Mouse (Mus musculus) liver, embryonic 12.5 days (tissue): ENCODE measurements at regions not wholly inside any gene's neighbourhood (a gene's known extent, or its start where the extent isn't known, plus 50 kb on each side); places are given as distances from the start of the nearest gene placed in this dataset.

Experiments
- ATAC-seq: fragments of 200-750 bp; cut with Nextera tagmentation; 2 replicates; pipeline ENCODE4 v1.8.0; 2017; ENCODE audit warnings: moderate number of reproducible peaks, mild to moderate bottlenecking, moderate library complexity
- H3K27ac ChIP-seq: fragments of 300-500 bp; sonication (generic); 2 replicates; pipeline ENCODE4 v1.5.1; 2016; ENCODE audit warnings: mild to moderate bottlenecking
- H3K27me3 ChIP-seq: fragments of 300-500 bp; sonication (generic); replicated peaks from 2 replicates; pipeline ENCODE4 v1.6.1; 2016; ENCODE audit warnings: mild to moderate bottlenecking, moderate library complexity
- H3K36me3 ChIP-seq: fragments of 300-500 bp; sonication (generic); 2 replicates; pipeline ENCODE4 v1.6.1; 2016; ENCODE audit warnings: mild to moderate bottlenecking, moderate library complexity
- H3K4me1 ChIP-seq: fragments of 300-500 bp; sonication (generic); 2 replicates; pipeline ENCODE4 v1.6.1; 2016
- H3K4me2 ChIP-seq: fragments of 300-500 bp; sonication (generic); 2 replicates; pipeline ENCODE4 v1.6.1; 2016; ENCODE audit warnings: mild to moderate bottlenecking, moderate library complexity
- H3K4me3 ChIP-seq: fragments of 300-500 bp; sonication (generic); 2 replicates; pipeline ENCODE4 v1.5.1; 2016; ENCODE audit warnings: mild to moderate bottlenecking, moderate library complexity
- H3K9ac ChIP-seq: fragments of 300-500 bp; sonication (generic); 2 replicates; pipeline ENCODE4 v1.6.1; 2016; ENCODE audit warnings: mild to moderate bottlenecking, moderate library complexity
- H3K9me3 ChIP-seq: fragments of 300-500 bp; sonication (generic); replicated peaks from 2 replicates; pipeline ENCODE4 v1.6.1; 2016; ENCODE audit warnings: mild to moderate bottlenecking, moderate library complexity
- WGBS: fragments of 180-500 bp; shearing (Covaris S2); methylation state at CpG from one replicate; pipeline ENCODE4 v1.1.7; 2016; ENCODE audit not compliant: insufficient replicate concordance; 5-methylcytosine and 5-hydroxymethylcytosine counted together

GRCm38 (mm10) chr12:109946179-109946578 lies 332.7 kb upstream of the Dio3 start:
- Histone ChIP-seq H3K27ac (no peak overlapping the region), H3K4me1 (peaks cover 19% of the 10 kb centered on the region), H3K4me2 (no peak overlapping the region), H3K9me3 (no peaks in the 10 kb centered on the region; the same call in 1 of the 2 replicates), H3K36me3 (no peaks in the 10 kb centered on the region), H3K9ac (no peak overlapping the region), H3K4me3 (no peak overlapping the region), H3K27me3 (no peaks in the 10 kb centered on the region)
- ATAC-seq, result no peak
- WGBS, result 53% methylated on average over 3 of the region's 3 CpGs

- H3K27me3 ChIP-seq, result no peaks in the 10 kb centered on the region
- H3K4me3 ChIP-seq, result no peak overlapping the region
- H3K4me1 ChIP-seq, result peaks cover 26% of the 10 kb centered on the region
- H3K36me3 ChIP-seq, result no peaks in the 10 kb centered on the region
- ATAC-seq, result no peak
- no peak overlapping the region for H3K9ac ChIP-seq
- no peak overlapping the region for H3K27ac ChIP-seq
- no peaks in the 10 kb centered on the region; the same call in 1 of the 2 replicates for H3K9me3 ChIP-seq
- 27% methylated on average over 1 of the region's 1 CpGs for WGBS
- H3K4me2 ChIP-seq, result no peak overlapping the region
Observed at GRCm38 (mm10) chr12:109946936-109947335, 331.9 kb upstream of the Dio3 start.

GRCm38 (mm10) chr12:109947886-109948433 lies 330.9 kb upstream of the Dio3 start:
- Histone ChIP-seq H3K4me2 (no peak overlapping the region), H3K4me3 (no peak overlapping the region), H3K9me3 (no peaks in the 10 kb centered on the region; the same call in 1 of the 2 replicates), H3K4me1 (peaks cover 33% of the 10 kb centered on the region), H3K9ac (no peak overlapping the region), H3K27ac (no peak overlapping the region), H3K27me3 (no peaks in the 10 kb centered on the region), H3K36me3 (no peaks in the 10 kb centered on the region)
- WGBS, result 40% methylated on average over 7 of the region's 7 CpGs
- ATAC-seq, result no peak

DNA sequence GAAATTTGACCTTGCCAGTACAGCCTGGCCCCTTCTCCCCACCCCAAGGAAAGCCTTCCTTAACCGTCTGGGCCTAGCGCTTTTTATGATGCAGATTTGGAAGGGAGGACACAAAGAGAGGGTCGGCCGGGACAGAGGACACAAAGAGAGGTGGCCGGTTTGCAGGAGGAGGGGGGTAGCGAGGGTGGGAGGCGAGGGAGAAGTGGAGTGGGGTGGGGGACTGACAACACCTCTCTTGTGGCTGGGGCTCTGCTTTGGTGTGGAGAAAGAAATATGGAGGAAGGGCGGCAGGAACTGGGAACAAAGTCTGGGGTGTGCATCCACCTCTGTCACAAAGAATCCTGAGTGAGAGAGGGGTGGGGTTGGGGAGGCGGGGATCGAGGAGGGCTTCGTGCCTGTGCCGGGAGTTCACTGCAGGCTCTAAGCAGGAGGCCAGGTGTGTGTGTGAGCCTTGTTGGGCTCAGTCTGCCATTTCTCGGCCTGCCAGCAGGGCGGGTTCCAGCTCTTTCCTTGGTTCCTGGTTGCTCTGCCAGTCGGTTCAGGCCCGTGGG lies 330.4 kb upstream of the Dio3 start:
- Histone ChIP-seq H3K9ac (no peak overlapping the region), H3K27me3 (no peaks in the 10 kb centered on the region), H3K9me3 (no peaks in the 10 kb centered on the region; the same call in 1 of the 2 replicates), H3K36me3 (no peaks in the 10 kb centered on the region), H3K27ac (no peak overlapping the region), H3K4me3 (no peak overlapping the region), H3K4me1 (peaks cover 33% of the 10 kb centered on the region), H3K4me2 (no peak overlapping the region)
- WGBS, result 46% methylated on average over 16 of the region's 16 CpGs
- ATAC-seq, result no peak

- Histone ChIP-seq H3K9ac (no peak overlapping the region), H3K4me2 (no peak overlapping the region), H3K9me3 (no peaks in the 10 kb centered on the region), H3K27ac (no peak overlapping the region), H3K36me3 (no peaks in the 10 kb centered on the region), H3K27me3 (no peaks in the 10 kb centered on the region), H3K4me1 (peaks cover 33% of the 10 kb centered on the region), H3K4me3 (no peak overlapping the region)
- no peak for ATAC-seq
- WGBS, result 72% methylated on average over 17 of the region's 17 CpGs
Observed at GRCm38 (mm10) chr12:109949231-109949965, 329.5 kb upstream of the Dio3 start.

GRCm38 (mm10) chr12:109950632-109951031 lies 328.2 kb upstream of the Dio3 start:
- Histone ChIP-seq H3K4me1 (peaks cover 33% of the 10 kb centered on the region), H3K27me3 (no peaks in the 10 kb centered on the region), H3K4me2 (no peak overlapping the region), H3K36me3 (no peaks in the 10 kb centered on the region), H3K9ac (no peak overlapping the region), H3K4me3 (no peak overlapping the region), H3K27ac (no peak overlapping the region), H3K9me3 (no peaks in the 10 kb centered on the region)
- 49% methylated on average over 6 of the region's 6 CpGs for WGBS
- peak; percentile 18 for ATAC-seq

- no peak overlapping the region for H3K9ac ChIP-seq
- peak; percentile 60 for ATAC-seq
- H3K4me3 ChIP-seq, result no peak overlapping the region
- H3K36me3 ChIP-seq, result no peaks in the 10 kb centered on the region
- peak overlapping the region; percentile 70 for H3K27ac ChIP-seq
- no peaks in the 10 kb centered on the region for H3K27me3 ChIP-seq
- WGBS, result 73% methylated on average over 12 of the region's 12 CpGs
- peaks cover 33% of the 10 kb centered on the region for H3K4me1 ChIP-seq
- no peaks in the 10 kb centered on the region for H3K9me3 ChIP-seq
- peak overlapping the region; percentile 31 for H3K4me2 ChIP-seq
Observed at GRCm38 (mm10) chr12:109951473-109951872, 327.4 kb upstream of the Dio3 start.

DNA sequence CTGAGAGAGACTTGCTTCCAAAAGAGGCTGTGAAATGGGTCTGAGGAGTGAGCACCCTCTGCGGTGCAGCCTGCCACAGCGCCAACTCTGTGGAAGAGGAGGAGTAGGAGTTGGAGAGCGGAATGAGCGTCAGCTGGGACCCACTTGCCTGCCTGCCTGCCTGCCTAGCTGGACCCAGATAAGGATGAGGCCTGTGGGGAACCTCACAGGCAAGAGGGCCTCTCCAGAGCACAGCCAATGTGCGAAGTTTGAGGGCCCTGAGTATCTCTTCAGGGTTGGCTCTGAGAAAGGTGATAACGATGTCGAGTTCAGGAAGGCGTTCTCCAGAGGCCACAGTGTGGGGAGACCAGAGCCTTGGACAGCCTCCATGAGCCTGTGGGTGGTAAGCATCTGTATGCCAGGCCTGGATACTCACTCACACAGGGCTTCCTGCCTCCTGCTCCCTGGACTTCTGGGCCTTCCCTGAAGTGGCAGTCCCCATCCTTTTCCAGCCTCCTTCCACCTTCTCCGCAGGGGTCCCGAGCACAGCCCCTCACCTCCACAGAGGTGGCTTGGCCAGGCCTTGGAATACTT lies 326.9 kb upstream of the Dio3 start:
- H3K36me3 ChIP-seq, result no peaks in the 10 kb centered on the region
- peak overlapping the region; percentile 70 for H3K27ac ChIP-seq
- H3K4me1 ChIP-seq, result peaks cover 33% of the 10 kb centered on the region
- H3K4me3 ChIP-seq, result no peak overlapping the region
- no peaks in the 10 kb centered on the region for H3K27me3 ChIP-seq
- no peaks in the 10 kb centered on the region for H3K9me3 ChIP-seq
- WGBS, result 51% methylated on average over 10 of the region's 10 CpGs
- H3K4me2 ChIP-seq, result peak overlapping the region; percentile 31
- no peak overlapping the region for H3K9ac ChIP-seq
- ATAC-seq, result peak; percentile 87

- Histone ChIP-seq H3K4me2 (no peak overlapping the region), H3K27me3 (no peaks in the 10 kb centered on the region), H3K9me3 (no peaks in the 10 kb centered on the region), H3K4me1 (peaks cover 33% of the 10 kb centered on the region), H3K36me3 (no peaks in the 10 kb centered on the region), H3K4me3 (no peak overlapping the region), H3K27ac (no peak overlapping the region), H3K9ac (no peak overlapping the region)
- no peak for ATAC-seq
- WGBS, result 43% methylated on average over 3 of the region's 3 CpGs
Observed at GRCm38 (mm10) chr12:109952933-109953332, 325.9 kb upstream of the Dio3 start.

GRCm38 (mm10) chr12:109957305-109957704 lies 321.6 kb upstream of the Dio3 start:
- H3K27ac ChIP-seq, result no peak overlapping the region
- H3K4me3 ChIP-seq, result no peak overlapping the region
- H3K9me3 ChIP-seq, result no peaks in the 10 kb centered on the region
- H3K4me2 ChIP-seq, result no peak overlapping the region
- no peak for ATAC-seq
- H3K9ac ChIP-seq, result no peak overlapping the region
- WGBS, result 58% methylated on average over 3 of the region's 3 CpGs
- H3K27me3 ChIP-seq, result no peaks in the 10 kb centered on the region
- H3K36me3 ChIP-seq, result no peaks in the 10 kb centered on the region
- peaks cover 4% of the 10 kb centered on the region; the same call in 1 of the 2 replicates for H3K4me1 ChIP-seq

DNA sequence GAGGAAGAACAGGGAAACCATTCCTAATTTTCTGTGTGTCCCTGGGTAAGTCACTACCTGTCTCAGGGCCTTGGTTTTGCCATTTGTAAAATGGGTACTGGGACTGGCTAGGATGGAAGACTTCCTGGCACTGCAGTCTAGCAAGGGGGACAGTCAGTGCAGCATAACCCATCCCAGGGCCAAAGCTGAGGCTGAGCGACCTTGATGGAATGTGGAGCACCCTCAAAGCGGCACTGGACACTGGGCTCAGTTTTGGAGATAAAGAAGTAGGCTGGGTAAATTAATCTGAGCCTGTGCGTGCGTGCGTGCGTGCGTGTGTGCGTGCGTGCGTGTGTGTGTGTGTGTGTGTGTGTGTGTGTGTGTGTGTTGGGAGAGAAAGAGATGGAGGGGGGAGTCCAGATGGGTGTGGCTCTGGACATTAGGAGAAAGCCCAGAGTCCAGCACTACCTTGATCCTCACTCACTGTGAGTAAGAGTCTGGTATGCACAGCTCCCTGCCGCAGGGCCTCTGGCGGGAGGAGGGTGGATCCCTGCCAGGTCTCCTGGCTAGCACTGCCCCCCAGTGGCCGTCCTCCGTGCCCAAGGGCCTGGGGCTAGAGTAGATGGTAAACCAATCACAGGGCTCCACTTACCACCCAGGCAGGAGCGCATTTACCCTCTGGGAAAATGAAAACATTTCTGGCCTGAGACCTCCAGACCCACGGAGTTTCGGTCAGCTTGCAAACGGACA lies 320.3 kb upstream of the Dio3 start:
- H3K9ac ChIP-seq, result no peak overlapping the region
- H3K27ac ChIP-seq, result no peak overlapping the region
- no peak overlapping the region for H3K4me2 ChIP-seq
- no peaks in the 10 kb centered on the region; the same call in 1 of the 2 replicates for H3K4me1 ChIP-seq
- no peaks in the 10 kb centered on the region for H3K27me3 ChIP-seq
- H3K9me3 ChIP-seq, result no peaks in the 10 kb centered on the region
- ATAC-seq, result peak; percentile 77
- H3K36me3 ChIP-seq, result no peaks in the 10 kb centered on the region
- no peak overlapping the region for H3K4me3 ChIP-seq
- 43% methylated on average over 18 of the region's 18 CpGs for WGBS

- WGBS, result 74% methylated on average over 12 of the region's 12 CpGs
- Histone ChIP-seq H3K9me3 (no peaks in the 10 kb centered on the region), H3K4me1 (no peaks in the 10 kb centered on the region), H3K36me3 (no peaks in the 10 kb centered on the region), H3K27me3 (no peaks in the 10 kb centered on the region), H3K27ac (no peak overlapping the region), H3K4me3 (no peak overlapping the region), H3K4me2 (no peak overlapping the region), H3K9ac (no peak overlapping the region)
- ATAC-seq, result no peak
Observed at GRCm38 (mm10) chr12:109966776-109967175, 312.1 kb upstream of the Dio3 start.
